Mouse (Mus musculus) CH12.LX (cell line): ENCODE results near the gene Col15a1. TPM values are rescaled to one million over a fixed set of nuclear protein-coding genes. Genes with fewer than 3 reads are reported as not detected.

ENCODE experiments used
- DNase-seq: peaks from one replicate; pipeline ENCODE4 v3.0.0-alpha.2; 2013; ENCODE audit errors: extremely low read depth
- H3K27ac ChIP-seq: 2 replicates; pipeline ENCODE4 v1.5.1; 2012; ENCODE audit warnings: low read depth, mild to moderate bottlenecking, control low read depth, moderate library complexity; ENCODE audit not compliant: insufficient read depth
- H3K27me3 ChIP-seq: replicated peaks from 2 replicates; pipeline ENCODE3; 2012; ENCODE audit warnings: inconsistent platforms
- H3K36me3 ChIP-seq, 2 experiments: replicated peaks in 1 of 2; 2 replicates each; pipeline versions ENCODE3 to v1.6.1; 2012; ENCODE audit warnings: inconsistent platforms in 1 of 2, low read length in 1 of 2, mild to moderate bottlenecking in 1 of 2, mixed read lengths in 1 of 2, moderate library complexity in 1 of 2; ENCODE audit not compliant: control insufficient read depth in 1 of 2, insufficient read depth in 1 of 2
- H3K4me1 ChIP-seq, 2 experiments: 2 replicates each; pipeline ENCODE4 v1.6.1; 2012; ENCODE audit warnings: inconsistent platforms in 1 of 2, moderate library complexity in 1 of 2; ENCODE audit not compliant: insufficient read depth in 2 of 2, control insufficient read depth in 1 of 2
- H3K4me2 ChIP-seq: 2 replicates; pipeline ENCODE4 v1.6.1; 2012; ENCODE audit warnings: low read depth, mild to moderate bottlenecking, control low read depth; ENCODE audit not compliant: poor library complexity, insufficient read depth, severe bottlenecking
- H3K4me3 ChIP-seq, 3 experiments: fragments of 150-350 bp in 1 of 3; sonication (generic) in 1 of 3; replicated peaks in 1 of 3; 2 replicates each; pipeline versions ENCODE3 to v1.5.1; 2011 to 2012; ENCODE audit warnings: low read depth in 2 of 3, low read length in 2 of 3, mild to moderate bottlenecking in 2 of 3, moderate library complexity in 2 of 3, control low read depth in 1 of 3, improper control_type of control experiment in 1 of 3, inconsistent platforms in 1 of 3, mixed read lengths in 1 of 3; ENCODE audit not compliant: poor library complexity in 1 of 3
- H3K79me2 ChIP-seq: replicated peaks from 2 replicates; pipeline ENCODE4 v1.6.1; 2012; ENCODE audit warnings: mild to moderate bottlenecking, moderate library complexity; ENCODE audit not compliant: control insufficient read depth, poor library complexity, insufficient read depth, severe bottlenecking; ENCODE audit errors: extremely low read depth
- H3K9ac ChIP-seq: 2 replicates; pipeline ENCODE4 v1.6.1; 2012; ENCODE audit warnings: low read depth, mild to moderate bottlenecking, control low read depth, moderate library complexity; ENCODE audit not compliant: insufficient read depth
- H3K9me3 ChIP-seq: replicated peaks from 2 replicates; pipeline ENCODE3; 2012; ENCODE audit warnings: low read length, inconsistent platforms, mixed read lengths
- BHLHE40 ChIP-seq: IDR thresholded peaks from 2 replicates; pipeline ENCODE4 v1.6.1; 2011; ENCODE audit warnings: mild to moderate bottlenecking, low read depth, low read length, improper control_type of control experiment
- CHD1 ChIP-seq: IDR thresholded peaks from 2 replicates; pipeline ENCODE4 v1.6.1; 2012; ENCODE audit warnings: low read depth, low read length, improper control_type of control experiment, inconsistent platforms
- CHD2 ChIP-seq: IDR thresholded peaks from 2 replicates; pipeline ENCODE4 v1.6.1; 2011; ENCODE audit warnings: low read length, improper control_type of control experiment
- E2F4 ChIP-seq: IDR thresholded peaks from 2 replicates; pipeline ENCODE4 v1.6.1; 2011; ENCODE audit warnings: low read depth, low read length, improper control_type of control experiment; ENCODE audit not compliant: insufficient replicate concordance
- ELF1 ChIP-seq: IDR thresholded peaks from 2 replicates; pipeline ENCODE4 v1.6.1; 2014; ENCODE audit warnings: low read depth, mild to moderate bottlenecking, inconsistent platforms, low read length, improper control_type of control experiment
- ETS1 ChIP-seq: conservative IDR thresholded peaks from 2 replicates; pipeline ENCODE4 v1.6.1; 2012; ENCODE audit warnings: low read depth, mild to moderate bottlenecking, inconsistent platforms, low read length, improper control_type of control experiment, moderate library complexity
- GABPA ChIP-seq: IDR thresholded peaks from 2 replicates; pipeline ENCODE4 v1.6.1; 2012; ENCODE audit warnings: low read depth, low read length, improper control_type of control experiment, inconsistent platforms; ENCODE audit not compliant: insufficient replicate concordance
- HCFC1 ChIP-seq: IDR thresholded peaks from 2 replicates; pipeline ENCODE4 v1.6.1; 2012; ENCODE audit warnings: low read depth, mild to moderate bottlenecking, inconsistent platforms, low read length, improper control_type of control experiment
- JUN ChIP-seq: IDR thresholded peaks from 2 replicates; pipeline ENCODE4 v1.6.1; 2011; ENCODE audit warnings: low read depth, mild to moderate bottlenecking, low read length, improper control_type of control experiment, moderate library complexity; ENCODE audit not compliant: insufficient read depth
- KAT2A ChIP-seq: IDR thresholded peaks from 2 replicates; pipeline ENCODE4 v1.6.1; 2012; ENCODE audit warnings: low read length, improper control_type of control experiment, inconsistent platforms; ENCODE audit not compliant: insufficient replicate concordance
- MAFK ChIP-seq: IDR thresholded peaks from 2 replicates; pipeline ENCODE4 v1.6.1; 2011; ENCODE audit warnings: low read length, improper control_type of control experiment; ENCODE audit not compliant: insufficient replicate concordance
- MEF2A ChIP-seq: IDR thresholded peaks from 2 replicates; pipeline ENCODE4 v1.6.1; 2014; ENCODE audit warnings: low read depth, mild to moderate bottlenecking, inconsistent platforms, low read length, improper control_type of control experiment, borderline replicate concordance
- MXI1 ChIP-seq: IDR thresholded peaks from 2 replicates; pipeline ENCODE4 v1.6.1; 2011; ENCODE audit warnings: mild to moderate bottlenecking, low read depth, low read length, improper control_type of control experiment
- MYC ChIP-seq: IDR thresholded peaks from 2 replicates; pipeline ENCODE4 v1.6.1; 2011; ENCODE audit warnings: low read depth, mild to moderate bottlenecking, improper control_type of control experiment, low read length
- PAX5 ChIP-seq: IDR thresholded peaks from 2 replicates; pipeline ENCODE4 v1.6.1; 2012; ENCODE audit warnings: low read length, inconsistent platforms, mixed read lengths
- RAD21 ChIP-seq: IDR thresholded peaks from 2 replicates; pipeline ENCODE4 v1.6.1; 2011; ENCODE audit warnings: low read depth, mild to moderate bottlenecking, low read length, improper control_type of control experiment, moderate library complexity
- RCOR1 ChIP-seq: conservative IDR thresholded peaks from 2 replicates; pipeline ENCODE4 v1.6.1; 2012; ENCODE audit warnings: low read depth, mild to moderate bottlenecking, inconsistent platforms, low read length, improper control_type of control experiment
- SMC3 ChIP-seq: IDR thresholded peaks from 2 replicates; pipeline ENCODE4 v1.6.1; 2011; ENCODE audit warnings: low read depth, low read length, improper control_type of control experiment
- TCF12 ChIP-seq: IDR thresholded peaks from 2 replicates; pipeline ENCODE4 v1.6.1; 2014; ENCODE audit warnings: low read depth, mild to moderate bottlenecking, inconsistent platforms, low read length, improper control_type of control experiment
- USF1 ChIP-seq: IDR thresholded peaks from 2 replicates; pipeline ENCODE4 v1.6.1; 2014; ENCODE audit warnings: low read depth, mild to moderate bottlenecking, inconsistent platforms, low read length, improper control_type of control experiment
- ZMIZ1 ChIP-seq: IDR thresholded peaks from 2 replicates; pipeline ENCODE4 v1.6.1; 2012; ENCODE audit warnings: low read depth, mild to moderate bottlenecking, inconsistent platforms, low read length, improper control_type of control experiment
- ZNF384 ChIP-seq: IDR thresholded peaks from 2 replicates; pipeline ENCODE4 v1.6.1; 2012; ENCODE audit warnings: low read depth, low read length, improper control_type of control experiment, inconsistent platforms
- dilution Hi-C: fragments of 300-500 bp; cut with MboI; formaldehyde crosslinking; loops from 2 replicates; pipeline ENCODE4 v1.14.3; 2020; ENCODE audit warnings: low sequenced_read_pairs; ENCODE audit not compliant: extremely low pct_unique_long_range_greater_than_20kb, extremely low pct_ligation_motif_present
- in situ Hi-C: fragments of 300-500 bp; cut with MboI; formaldehyde crosslinking; loops from 3 replicates; pipeline ENCODE4 v1.14.3; 2019; ENCODE audit warnings: low sequenced_read_pairs, low pct_ligation_motif_present, low pct_unique_long_range_greater_than_20kb, mixed read lengths
- polyA plus RNA-seq: library from polyadenylated mRNA; unstranded; fragments of >175 nt; gene quantifications from 2 replicates; pipeline ENCODE4 v1.2.1, GENCODE M21; 2012; ENCODE audit warnings: low read depth; ENCODE audit not compliant: insufficient read length
- total RNA-seq, 2 experiments: library from RNA; depleted of rRNA; stranded (reverse); fragments of 300-350 nt in 1 of 2; fragments of >200 nt in 1 of 2; gene quantifications; 2 replicates each; pipeline ENCODE4 v1.2.3; 2012 to 2014

Col15a1 gene
- total and polyA plus RNA-seq, 3 experiments = 0.08 to 2.2 (median 0.68) TPM

- dilution Hi-C loops = no loop called here
- no peak for DNase-seq
- Histone ChIP-seq H3K4me3 (no peak overlapping the region), H3K4me2 (no peak overlapping the region), H3K27me3 (peaks cover 2% of the 10 kb centered on the region), H3K9me3 (no peaks in the 10 kb centered on the region)
- in situ Hi-C loops = no loop called here
- TF ChIP-seq ZMIZ1 (no peak), RAD21 (no peak), GABPA (no peak)
- TF ChIP-seq, all 38 proteins: peak for 0
- Histone ChIP-seq H3K79me2 (no peaks in the 10 kb centered on the region), H3K9ac (no peak overlapping the region), H3K4me1 (peaks cover 0 to 4% of the 10 kb centered on the region in 2 experiments; a peak in 1 of 4 replicates), H3K36me3 (no peaks in the 10 kb centered on the region), H3K27ac (no peak overlapping the region)
Observed at GRCm38 (mm10) chr4:47177101-47177500, 30.9 kb upstream of the Col15a1 start.

DNA sequence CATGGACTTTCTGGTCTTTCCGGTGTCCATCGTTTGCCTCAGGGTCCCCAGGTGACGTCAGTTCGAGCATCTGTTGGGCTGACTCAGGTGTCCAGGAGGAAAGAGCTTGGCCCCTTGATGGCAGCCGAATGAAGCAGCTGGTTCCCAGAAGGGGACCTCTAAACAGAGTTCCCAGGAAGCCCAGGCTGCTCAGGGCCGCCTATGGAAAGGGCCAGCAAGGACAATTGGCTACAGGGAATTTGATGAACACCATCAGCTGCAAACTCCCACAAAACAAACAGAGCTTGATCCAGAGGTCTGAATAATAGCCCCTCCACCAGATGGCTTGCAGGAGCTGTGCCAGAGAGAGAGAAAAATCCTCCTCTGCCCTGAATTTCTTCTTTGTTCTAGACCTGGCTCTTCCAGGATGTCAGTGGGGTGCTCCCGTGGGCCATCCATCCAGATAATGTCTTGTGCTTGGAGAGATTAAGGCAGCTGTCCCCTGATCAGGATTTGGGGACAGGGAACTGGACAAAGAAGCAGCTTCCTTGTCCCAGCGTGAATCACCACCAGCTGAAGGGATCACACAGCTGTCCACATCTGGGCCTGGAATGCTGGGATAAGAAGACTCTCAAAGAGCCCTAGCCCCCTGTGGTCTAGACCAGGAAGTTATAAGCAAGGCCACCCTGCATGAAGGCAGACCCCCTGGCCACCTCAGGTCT, 29.6 kb upstream of the Col15a1 start:
- dilution Hi-C loops = no loop called here
- no peak for DNase-seq
- no peaks in the 10 kb centered on the region for H3K27me3 ChIP-seq
- in situ Hi-C loops = no loop called here
- no peak overlapping the region for H3K4me3 ChIP-seq
- H3K9me3 ChIP-seq = no peaks in the 10 kb centered on the region
- no peaks in the 10 kb centered on the region for H3K79me2 ChIP-seq
- H3K9ac ChIP-seq = no peak overlapping the region
- H3K36me3 ChIP-seq = no peaks in the 10 kb centered on the region
- H3K27ac ChIP-seq = no peak overlapping the region
- H3K4me2 ChIP-seq = no peak overlapping the region
- H3K4me1 ChIP-seq = peaks cover 0 to 4% of the 10 kb centered on the region in 2 experiments; a peak in 1 of 4 replicates
- TF ChIP-seq BHLHE40 (no peak), ZNF384 (no peak), CHD1 (no peak), JUN (no peak), USF1 (no peak), PAX5 (no peak), MXI1 (no peak), KAT2A (no peak), TCF12 (no peak), CHD2 (no peak), ELF1 (no peak), MAFK (no peak), HCFC1 (no peak), GABPA (no peak), E2F4 (no peak), ETS1 (no peak), RCOR1 (no peak), MEF2A (no peak), MYC (no peak), SMC3 (no peak)
